Mouse (Mus musculus) layer of hippocampus, adult 2 months (tissue): ENCODE measurements at regions not wholly inside any gene's neighbourhood (a gene's known extent, or its start where the extent isn't known, plus 50 kb on each side); places are given as distances from the start of the nearest gene placed in this dataset.

Experiments
- DNase-seq, 2 experiments: peaks; one replicate each; pipeline ENCODE4 v3.0.0; 2022; ENCODE audit warnings: low spot score in 2 of 2
- H3K27ac ChIP-seq: fragments of 200-600 bp; 2 replicates; pipeline ENCODE4 v1.8.1; 2022
- H3K4me3 ChIP-seq: fragments of 200-600 bp; 2 replicates; pipeline ENCODE4 v1.8.1; 2022; ENCODE audit warnings: mild to moderate bottlenecking
- CTCF ChIP-seq: fragments of 200-600 bp; conservative IDR thresholded peaks from 2 replicates; pipeline ENCODE4 v1.8.1; 2022; ENCODE audit warnings: antibody characterized with exemption, mild to moderate bottlenecking, moderate library complexity
- microRNA-seq, 2 experiments: library from miRNA; unstranded; fragments of <30 nt; microRNA quantifications; one replicate each; pipeline ENCODE4 v1.2.0; 2021

DNA sequence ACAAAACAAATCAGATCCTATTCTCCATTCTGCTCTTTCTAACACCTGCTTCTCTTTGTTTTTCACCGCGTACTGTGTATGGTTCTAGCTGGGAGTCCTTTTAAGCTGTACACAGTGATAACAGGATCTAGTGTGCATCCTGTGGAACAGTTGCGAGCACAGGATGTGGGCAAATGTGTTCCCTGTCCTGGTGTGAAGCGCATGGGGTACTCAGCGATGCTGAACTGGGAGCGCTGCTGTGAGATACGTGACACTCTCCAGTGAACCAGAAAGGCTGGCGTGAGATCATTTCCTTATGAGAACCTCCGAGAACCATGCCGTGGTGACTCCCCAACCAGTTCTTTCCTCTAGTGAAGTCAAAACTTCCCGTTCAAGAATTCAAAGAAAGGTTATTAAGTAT is 72.6 kb upstream of the Kif2a start:
- H3K4me3 ChIP-seq, result no peak overlapping the region
- no peak for DNase-seq
- H3K27ac ChIP-seq, result no peak overlapping the region
- no peak for TF ChIP-seq CTCF

DNA sequence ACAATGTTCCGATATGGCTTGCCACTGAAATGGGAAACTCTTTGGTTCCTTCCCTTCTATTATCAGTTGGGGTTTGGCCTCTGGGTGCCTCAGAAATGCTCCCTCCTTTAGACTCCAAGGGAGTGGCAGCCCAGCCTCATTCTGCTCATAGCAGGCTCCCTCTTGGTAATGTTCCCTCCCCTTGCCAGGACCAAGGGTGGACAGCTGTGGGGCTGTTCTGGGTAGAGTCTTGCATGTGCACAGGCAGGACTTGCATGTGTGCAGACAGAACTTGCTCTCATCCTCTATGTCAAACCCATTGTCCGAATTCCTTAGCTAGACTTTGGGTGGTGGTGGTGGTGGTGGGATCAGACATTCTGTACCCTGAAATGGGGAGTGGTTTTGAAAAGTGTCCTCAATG is 71.8 kb upstream of the Kif2a start:
- no peak for TF ChIP-seq CTCF
- Histone ChIP-seq H3K4me3 (no peak overlapping the region), H3K27ac (no peak overlapping the region)
- no peak for DNase-seq

DNA sequence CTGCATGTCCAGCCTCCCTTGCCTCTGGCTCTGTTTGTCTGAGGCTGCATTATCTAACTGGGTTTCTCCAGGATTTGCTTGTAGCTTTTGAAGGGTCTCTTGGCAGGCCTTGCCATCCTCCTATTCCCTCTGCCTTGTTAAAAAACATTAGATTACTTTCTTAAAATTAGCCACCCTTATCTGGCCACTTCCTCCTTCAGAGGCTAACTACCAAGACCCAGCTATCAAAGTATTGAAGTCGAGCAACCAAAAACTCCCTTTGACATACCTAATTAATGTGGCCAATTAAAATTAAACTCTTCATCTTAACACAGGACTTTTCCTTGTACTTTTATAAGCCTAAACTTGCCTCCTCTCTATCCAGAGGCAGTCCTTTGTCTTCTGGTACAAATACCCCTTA is 66.3 kb upstream of the Kif2a start:
- no peak for TF ChIP-seq CTCF
- H3K4me3 ChIP-seq, result no peak overlapping the region
- H3K27ac ChIP-seq, result no peak overlapping the region
- no peak for DNase-seq

DNA sequence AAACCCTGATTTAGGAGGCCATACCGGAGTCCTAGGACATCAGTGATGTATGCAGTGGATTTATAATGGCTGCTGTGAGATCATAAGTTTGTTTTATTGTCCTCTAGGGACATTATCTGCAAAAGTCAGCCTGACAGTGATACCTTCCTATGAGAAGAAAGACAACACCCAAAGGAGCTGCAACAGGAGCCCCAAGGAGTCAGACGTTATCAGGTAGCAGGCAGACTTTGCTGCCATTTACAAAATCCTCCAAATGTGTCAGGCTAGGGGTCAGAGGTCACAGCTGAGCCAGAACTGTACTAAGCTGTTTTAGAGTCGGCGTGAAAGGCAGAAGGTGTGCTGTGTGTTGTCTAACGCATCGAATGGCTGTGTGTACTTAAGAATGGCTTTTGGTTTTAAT is 65.4 kb upstream of the Kif2a start:
- no peak for DNase-seq
- TF ChIP-seq CTCF, result no peak
- Histone ChIP-seq H3K27ac (no peak overlapping the region), H3K4me3 (no peak overlapping the region)

DNA sequence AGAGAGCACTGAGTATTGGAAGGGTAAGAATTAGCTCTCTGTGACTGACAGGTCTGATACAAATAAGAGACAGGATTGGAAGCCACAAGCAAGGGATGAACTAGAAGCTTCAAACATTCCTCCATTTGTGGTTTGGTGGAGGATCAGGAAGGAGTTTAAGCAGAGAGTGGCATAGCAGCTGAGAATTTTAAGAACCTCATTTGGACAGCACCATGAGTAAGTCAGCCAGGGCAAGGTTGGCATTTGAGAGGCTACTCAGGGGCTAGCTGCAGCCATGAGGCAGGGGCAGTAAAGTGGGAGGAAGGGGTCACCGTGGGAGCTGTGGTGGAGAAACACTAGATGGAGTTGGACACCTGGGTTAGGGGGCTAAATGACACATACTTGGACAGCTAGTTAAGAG is 56.2 kb upstream of the Kif2a start:
- TF ChIP-seq CTCF, result no peak
- H3K27ac ChIP-seq, result no peak overlapping the region
- no peak for DNase-seq
- no peak overlapping the region for H3K4me3 ChIP-seq

DNA sequence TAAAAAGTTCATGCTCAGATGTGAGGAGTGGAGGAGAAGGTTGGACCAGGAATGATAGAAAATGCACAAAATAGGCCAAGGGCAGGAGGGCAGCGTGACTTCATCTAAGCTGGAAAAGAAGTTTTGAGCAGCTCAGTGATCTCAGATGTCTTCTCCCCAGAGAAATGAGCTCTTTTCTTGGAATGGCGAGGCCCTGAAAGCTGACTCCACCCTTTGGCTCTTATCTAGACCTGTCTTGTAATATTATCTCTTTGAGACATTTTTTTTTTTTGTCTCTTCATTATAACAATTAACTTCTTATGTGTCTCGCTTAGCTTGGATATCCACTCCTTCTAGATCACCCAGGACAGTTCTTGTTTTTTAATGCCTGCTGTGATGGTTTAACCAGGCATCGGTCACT is 53.0 kb upstream of the Kif2a start:
- DNase-seq, result no peak
- H3K4me3 ChIP-seq, result no peak overlapping the region
- no peak overlapping the region for H3K27ac ChIP-seq
- TF ChIP-seq CTCF, result no peak

DNA sequence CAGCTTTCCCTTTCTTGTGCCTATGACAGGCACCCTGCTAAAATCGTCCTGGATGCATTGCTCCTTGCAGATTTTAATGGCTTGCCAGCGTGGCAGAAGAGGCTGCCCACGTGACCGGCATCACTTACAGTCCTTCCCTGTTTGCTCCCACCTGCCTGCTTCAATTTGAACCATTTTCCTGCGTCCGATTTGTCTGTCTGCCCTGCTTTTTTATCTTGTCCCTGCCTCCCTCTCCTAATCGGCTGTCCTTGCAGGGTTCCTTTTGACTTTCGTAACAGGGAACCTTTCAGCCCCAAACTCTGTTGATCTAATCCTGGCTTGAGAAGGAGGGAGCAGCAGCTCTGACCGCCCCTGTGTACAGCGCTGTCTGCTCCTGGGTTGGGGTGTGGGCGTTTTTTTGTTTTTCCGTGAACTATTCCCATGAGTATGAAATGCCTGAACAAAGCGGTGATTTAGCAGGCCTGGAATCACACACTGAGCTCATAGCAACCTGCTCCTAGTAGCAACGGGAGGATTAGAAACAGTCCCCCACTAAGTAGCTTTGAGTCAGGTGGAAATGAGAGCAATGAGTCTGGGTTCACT is 51.2 kb upstream of the Kif2a start:
- TF ChIP-seq CTCF, result no peak
- DNase-seq, result peak; percentile 15 to 22
- H3K27ac ChIP-seq, result peak overlapping the region; percentile 88
- H3K4me3 ChIP-seq, result peak overlapping the region; percentile 47

DNA sequence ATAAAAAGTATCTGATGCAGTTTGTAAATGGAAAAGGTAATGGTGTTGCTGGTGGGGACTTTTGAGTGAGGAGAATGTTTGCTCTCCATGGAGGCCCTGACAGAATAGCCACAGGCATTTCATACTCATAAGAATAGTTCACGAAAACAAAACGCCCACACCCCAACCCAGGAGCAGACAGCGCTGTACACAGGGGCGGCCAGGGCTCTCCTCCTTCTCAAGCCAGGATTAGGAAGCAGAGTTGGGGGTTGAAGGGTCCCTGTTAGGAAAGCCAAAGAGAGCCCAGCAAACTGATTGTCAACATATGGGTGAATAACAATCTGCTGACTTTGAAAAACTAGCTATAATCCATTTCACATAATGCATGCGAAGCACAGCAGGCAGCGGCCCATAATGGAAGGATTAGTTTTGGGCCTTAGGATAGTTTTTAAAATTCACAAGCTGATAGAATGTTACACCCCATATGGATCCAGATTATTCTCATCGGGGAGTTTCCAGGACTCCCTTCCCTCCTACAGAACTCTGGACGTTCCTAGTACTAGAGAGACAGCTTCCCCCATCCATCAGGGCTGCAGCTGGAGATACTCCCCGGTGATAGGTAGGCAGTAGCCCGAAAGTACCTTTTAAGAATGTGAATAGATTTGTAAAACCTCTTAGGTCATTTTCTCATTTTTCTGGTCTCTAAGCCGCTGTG is 50.6 kb upstream of the Kif2a start:
- Histone ChIP-seq H3K4me3 (peak overlapping the region; percentile 47), H3K27ac (peak overlapping the region; percentile 88)
- TF ChIP-seq CTCF, result no peak
- DNase-seq, result no peak

Small RNAs in the stretch of these regions (microRNA-seq; reads per million reads assigned to microRNA genes)
- gene Gm22118, result 0 reads per million in 2 experiments
